12 mouse cellular contexts compared by ENCODE assay signal in the genomic region with DNA sequence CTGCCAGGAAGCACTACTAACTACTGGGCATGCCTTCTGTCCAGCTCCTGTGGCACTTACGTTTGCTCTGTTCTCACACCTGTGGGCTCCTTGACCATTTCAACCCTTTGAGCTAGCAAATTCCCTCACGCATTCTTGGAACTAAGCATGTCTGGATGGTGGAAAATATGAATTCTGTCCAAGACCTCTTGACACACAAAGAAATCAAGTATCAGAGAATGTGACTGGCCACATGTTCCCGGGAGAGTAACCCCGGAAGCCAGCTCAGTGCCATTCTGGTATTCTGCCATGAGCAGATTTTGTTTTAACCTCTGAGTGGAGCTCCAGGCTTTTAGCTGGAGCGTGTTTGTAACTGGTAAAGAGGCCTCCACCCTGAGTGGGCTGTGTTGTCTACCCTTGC. TPM values are rescaled to one million over a fixed set of nuclear protein-coding genes. Genes with fewer than 3 reads are reported as not detected.
DNase-seq lines count a peak whose midpoint lies in the region; TF ChIP-seq lines count a peak whose summit lies in the region.
"Had no signal": no experiment of that assay in that cellular context is flagged by ENCODE, and none has a peak within 500 bp of the region (broad histone marks: within the 10 kb centered on the region; RNA-seq: fewer than 3 reads in every experiment).

No protein-coding gene starts in this region.

- no peaks in the 10 kb centered on the region for H3K4me1 ChIP-seq in cerebellum, adult 2 months (ENCODE audit: control insufficient read depth, insufficient read depth, low read length)
- H3K4me1 ChIP-seq in lung, adult 2 months (ENCODE audit: control insufficient read depth, insufficient read depth, low read length): no peaks in the 10 kb centered on the region

- no peak for TF ChIP-seq POLR2A in cerebellum, adult 2 months (IDR thresholded peaks at IDR 0.05; ENCODE audit: borderline replicate concordance, insufficient read depth, low read length)
- TF ChIP-seq POLR2A in lung, adult 2 months (IDR thresholded peaks at IDR 0.05; ENCODE audit: borderline replicate concordance, extremely low read depth, low read depth, low read length): no peak

- TF ChIP-seq CTCF in cerebellum, adult 2 months (IDR thresholded peaks at IDR 0.05; ENCODE audit: borderline replicate concordance, insufficient read depth, low read depth, low read length): peak; percentile 29; the same call in 1 of the 2 replicates
- no peak for TF ChIP-seq CTCF in lung, adult 2 months (IDR thresholded peaks at IDR 0.05; ENCODE audit: insufficient read depth, low read length)

- 18% methylated on average over 5 of the region's 5 CpGs for WGBS in cerebellum, adult 2 months
- WGBS in lung, adult 2 months: 38% methylated on average over 5 of the region's 5 CpGs

- no peaks in the 10 kb centered on the region for H3K27me3 ChIP-seq in cerebellum, adult 2 months (ENCODE audit: control insufficient read depth, insufficient read depth, low read length)

- H3K4me3 ChIP-seq in cerebellum, adult 2 months (replicated peaks; ENCODE audit: insufficient read depth, low read depth, low read length): no peak overlapping the region
- H3K4me3 ChIP-seq in lung, adult 2 months (replicated peaks; ENCODE audit: extremely low read depth, low read depth, low read length): no peak overlapping the region

- DNase-seq in cerebellum, adult 2 months: no peak
- no peak for DNase-seq in cerebellum, adult 9-10 months
- DNase-seq in kidney, adult 18-20 months: peak; percentile 7
- no peak for DNase-seq in kidney, postnatal 10 days
- DNase-seq in 416B (ENCODE audit: low read depth): peak; percentile 39
- DNase-seq in lung, adult 2 months: peak; percentile 38
- DNase-seq in spleen, postnatal 36 days (ENCODE audit: low spot score in 2 of 2): no peak
- DNase-seq in spleen, postnatal 4 days (ENCODE audit: low spot score in 2 of 2): no peak
- DNase-seq: cerebellum, adult 9-11 months; right cerebral cortex, postnatal 25 days; thymus, postnatal 14 days had no signal

- no peak overlapping the region for H3K27ac ChIP-seq in cerebellum, adult 2 months (ENCODE audit: insufficient read depth, low read length)
- H3K27ac ChIP-seq: macrophage had no signal

RNA-seq across cellular contexts. Expression of gene Ube2q2, which starts 8.7 kb away (rescaled TPM):
- polyA plus RNA-seq in cerebellum, adult 2 months (2012; rRNA removed): 54.5 and 54.9 TPM in 2 replicates
- 9.9 and 11.7 TPM in 2 replicates for polyA plus RNA-seq in lung, adult 2 months (2012; rRNA removed)

Comparison
In these comparisons a context has a peak if more than half of its experiments do, and no peak if none do; other contexts are left out.
1. DNase-seq: peak in kidney, adult 18-20 months (single experiment), 416B (single experiment) and lung, adult 2 months (single experiment); none in cerebellum, adult 2 months (0 of 2), cerebellum, adult 9-10 months (single experiment), kidney, postnatal 10 days (single experiment), spleen, postnatal 36 days (0 of 2) and spleen, postnatal 4 days (0 of 2).